Mouse (Mus musculus) embryonic facial prominence, embryonic 13.5 days (tissue): ENCODE results near the gene Hist1h4a. TPM values are rescaled to one million over a fixed set of nuclear protein-coding genes. Genes with fewer than 3 reads are reported as not detected.
A peak's percentile ranks its signal among the peaks of the same experiment; 100 is the strongest.
"Not testable (repeated sequence)": the region's sequence is repeated elsewhere in the genome, so short reads cannot be mapped to it uniquely, and the experiment has no call there.

ENCODE experiments used
- ATAC-seq: fragments of 200-750 bp; cut with Nextera tagmentation; 2 replicates; pipeline ENCODE4 v1.8.0; 2017; ENCODE audit warnings: low read depth; ENCODE audit not compliant: insufficient number of reproducible peaks, insufficient read depth, low FRiP score, low TSS enrichment
- H3K27ac ChIP-seq: fragments of 300-500 bp; sonication (generic); 2 replicates; pipeline ENCODE4 v1.5.1; 2015; ENCODE audit warnings: moderate library complexity, mild to moderate bottlenecking, inconsistent platforms
- H3K27me3 ChIP-seq: fragments of 300-500 bp; sonication (generic); 2 replicates; pipeline ENCODE4 v1.6.1; 2015; ENCODE audit warnings: mild to moderate bottlenecking, inconsistent platforms
- H3K36me3 ChIP-seq: fragments of 300-500 bp; sonication (generic); 2 replicates; pipeline ENCODE4 v1.6.1; 2015; ENCODE audit warnings: mild to moderate bottlenecking, inconsistent platforms
- H3K4me1 ChIP-seq: fragments of 300-500 bp; sonication (generic); 2 replicates; pipeline ENCODE4 v1.6.1; 2015; ENCODE audit warnings: inconsistent platforms
- H3K4me2 ChIP-seq: fragments of 300-500 bp; sonication (generic); 2 replicates; pipeline ENCODE4 v1.6.1; 2015; ENCODE audit warnings: moderate library complexity, mild to moderate bottlenecking, inconsistent platforms
- H3K4me3 ChIP-seq: fragments of 300-500 bp; sonication (generic); 2 replicates; pipeline ENCODE4 v1.5.1; 2015; ENCODE audit warnings: mild to moderate bottlenecking, inconsistent platforms
- H3K9ac ChIP-seq: fragments of 300-500 bp; sonication (generic); 2 replicates; pipeline ENCODE4 v1.6.1; 2015; ENCODE audit warnings: mild to moderate bottlenecking, inconsistent platforms
- H3K9me3 ChIP-seq: fragments of 300-500 bp; sonication (generic); 2 replicates; pipeline ENCODE4 v1.6.1; 2016; ENCODE audit warnings: inconsistent platforms
- WGBS: fragments of 180-500 bp; shearing (Covaris S2); methylation state at CpG from one replicate; pipeline ENCODE4 v1.1.7; 2015; ENCODE audit warnings: mixed read lengths; 5-methylcytosine and 5-hydroxymethylcytosine counted together
- polyA plus RNA-seq: library from polyadenylated mRNA; unstranded; fragments of >200 nt; fragmentation: Nextera tagmentation; extraction: Ambion mirVana; gene quantifications from 2 replicates; pipeline ENCODE4 v1.2.1, GENCODE M21; 2015

The Hist1h4a gene
- polyA plus RNA-seq, 1 experiment from 2014 or later = not detected

DNA sequence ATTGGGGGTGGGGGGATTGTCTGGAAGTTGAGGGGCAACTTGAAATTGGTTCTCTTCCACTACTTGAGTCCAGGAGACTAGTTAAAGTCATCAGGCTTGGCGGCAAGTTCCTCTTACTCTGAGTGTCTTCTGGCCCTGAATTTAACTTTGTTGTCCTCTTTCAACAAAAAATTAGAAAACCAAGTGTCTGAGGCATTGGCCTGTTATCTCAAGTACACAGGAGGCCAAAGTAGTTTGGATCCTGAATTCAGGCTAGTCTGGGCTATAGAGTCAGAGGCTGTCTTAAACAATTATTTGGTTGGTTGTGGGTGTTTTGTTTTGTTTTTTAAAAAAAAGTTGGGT lies 4.1 kb upstream of the Hist1h4a start:
- Histone ChIP-seq H3K4me2 (peak overlapping the region; percentile 92; the same call in 1 of the 2 replicates), H3K27ac (0 out of 2 replicates have a peak overlapping the region, but pooled peaks have one; percentile 5), H3K27me3 (no peaks in the 10 kb centered on the region), H3K4me1 (peaks cover 13% of the 10 kb centered on the region), H3K36me3 (no peaks in the 10 kb centered on the region), H3K4me3 (no peak overlapping the region), H3K9me3 (no peaks in the 10 kb centered on the region), H3K9ac (no peak overlapping the region)
- 70% methylated on average over 1 of the region's 1 CpGs for WGBS
- ATAC-seq = no peak

GRCm38 (mm10) chr13:23764324-23765171 lies 3.5 kb upstream of the Hist1h4a start:
- H3K27me3 ChIP-seq = no peaks in the 10 kb centered on the region
- no peak for ATAC-seq
- H3K4me2 ChIP-seq = peak overlapping the region; percentile 92
- WGBS = 31% methylated on average over 12 of the region's 12 CpGs
- peak overlapping the region; percentile 59 for H3K4me3 ChIP-seq
- no peaks in the 10 kb centered on the region for H3K9me3 ChIP-seq
- H3K9ac ChIP-seq = peak overlapping the region; percentile 84
- H3K4me1 ChIP-seq = peaks cover 17% of the 10 kb centered on the region
- peak overlapping the region; percentile 95 for H3K27ac ChIP-seq
- no peaks in the 10 kb centered on the region for H3K36me3 ChIP-seq

DNA sequence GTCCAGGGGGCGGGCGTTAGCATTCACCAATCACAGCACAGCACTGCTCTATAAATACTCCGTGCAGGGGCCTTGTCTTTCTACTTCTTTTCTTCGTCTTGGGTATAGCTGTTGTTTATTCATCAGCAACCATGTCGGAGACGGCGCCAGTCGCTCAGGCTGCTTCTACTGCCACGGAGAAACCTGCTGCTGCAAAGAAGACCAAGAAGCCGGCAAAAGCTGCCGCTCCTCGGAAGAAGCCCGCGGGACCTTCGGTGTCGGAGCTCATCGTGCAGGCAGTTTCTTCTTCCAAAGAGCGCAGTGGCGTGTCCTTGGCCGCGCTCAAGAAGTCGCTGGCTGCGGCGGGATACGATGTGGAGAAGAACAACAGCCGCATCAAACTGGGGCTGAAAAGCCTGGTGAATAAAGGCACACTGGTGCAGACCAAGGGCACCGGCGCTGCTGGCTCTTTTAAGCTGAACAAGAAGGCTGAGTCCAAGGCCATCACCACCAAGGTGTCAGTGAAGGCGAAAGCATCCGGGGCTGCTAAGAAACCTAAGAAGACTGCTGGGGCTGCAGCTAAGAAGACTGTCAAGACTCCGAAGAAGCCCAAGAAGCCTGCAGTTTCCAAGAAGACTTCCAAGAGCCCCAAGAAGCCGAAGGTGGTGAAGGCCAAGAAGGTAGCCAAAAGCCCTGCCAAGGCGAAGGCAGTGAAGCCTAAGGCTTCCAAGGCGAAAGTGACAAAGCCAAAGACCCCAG lies 2.7 kb upstream of the Hist1h4a start, which contains the start of gene Hist1h1a:
Gene Hist1h1a, plus strand, starts transcription at position 81 of the 738 bp plus-strand sequence.
- H3K4me3 ChIP-seq = peak within 1 kb of the TSS; percentile 59
- H3K9ac ChIP-seq = peak within 1 kb of the TSS; percentile 84
- no peaks in the 10 kb centered on the region for H3K27me3 ChIP-seq
- H3K4me2 ChIP-seq = peak within 1 kb of the TSS; percentile 92
- H3K36me3 ChIP-seq = no peaks in the 10 kb centered on the region
- ATAC-seq = peak; percentile 80
- H3K4me1 ChIP-seq = peaks cover 17% of the 10 kb centered on the region
- H3K9me3 ChIP-seq = no peaks in the 10 kb centered on the region
- peak within 1 kb of the TSS; percentile 95 for H3K27ac ChIP-seq
- 3% methylated on average over 34 of the region's 34 CpGs for WGBS

DNA sequence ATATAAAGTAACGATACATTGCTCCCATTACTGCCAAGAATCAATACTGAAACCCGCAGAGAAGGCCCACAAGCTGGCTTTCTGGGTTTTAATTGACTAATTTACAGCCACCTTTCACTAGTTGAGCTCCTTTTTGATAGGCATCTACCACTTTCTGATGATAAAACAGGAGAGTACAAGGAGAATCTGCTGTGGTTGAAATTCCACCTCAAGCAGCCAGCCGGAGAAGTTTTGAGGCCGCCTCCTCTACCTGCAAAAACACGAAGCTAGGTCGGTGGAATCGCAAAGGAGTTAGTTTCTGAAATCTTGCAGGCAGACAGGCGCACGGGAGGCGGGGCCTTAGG lies 2.2 kb upstream of the Hist1h4a start:
- ATAC-seq = no peak
- Histone ChIP-seq H3K9ac (peak overlapping the region; percentile 61), H3K4me2 (peak overlapping the region; percentile 92), H3K36me3 (no peaks in the 10 kb centered on the region), H3K4me1 (peaks cover 17% of the 10 kb centered on the region), H3K27me3 (no peaks in the 10 kb centered on the region), H3K9me3 (no peaks in the 10 kb centered on the region), H3K27ac (peak overlapping the region; percentile 95), H3K4me3 (peak overlapping the region; percentile 59)
- 1% methylated on average over 10 of the region's 10 CpGs for WGBS

DNA sequence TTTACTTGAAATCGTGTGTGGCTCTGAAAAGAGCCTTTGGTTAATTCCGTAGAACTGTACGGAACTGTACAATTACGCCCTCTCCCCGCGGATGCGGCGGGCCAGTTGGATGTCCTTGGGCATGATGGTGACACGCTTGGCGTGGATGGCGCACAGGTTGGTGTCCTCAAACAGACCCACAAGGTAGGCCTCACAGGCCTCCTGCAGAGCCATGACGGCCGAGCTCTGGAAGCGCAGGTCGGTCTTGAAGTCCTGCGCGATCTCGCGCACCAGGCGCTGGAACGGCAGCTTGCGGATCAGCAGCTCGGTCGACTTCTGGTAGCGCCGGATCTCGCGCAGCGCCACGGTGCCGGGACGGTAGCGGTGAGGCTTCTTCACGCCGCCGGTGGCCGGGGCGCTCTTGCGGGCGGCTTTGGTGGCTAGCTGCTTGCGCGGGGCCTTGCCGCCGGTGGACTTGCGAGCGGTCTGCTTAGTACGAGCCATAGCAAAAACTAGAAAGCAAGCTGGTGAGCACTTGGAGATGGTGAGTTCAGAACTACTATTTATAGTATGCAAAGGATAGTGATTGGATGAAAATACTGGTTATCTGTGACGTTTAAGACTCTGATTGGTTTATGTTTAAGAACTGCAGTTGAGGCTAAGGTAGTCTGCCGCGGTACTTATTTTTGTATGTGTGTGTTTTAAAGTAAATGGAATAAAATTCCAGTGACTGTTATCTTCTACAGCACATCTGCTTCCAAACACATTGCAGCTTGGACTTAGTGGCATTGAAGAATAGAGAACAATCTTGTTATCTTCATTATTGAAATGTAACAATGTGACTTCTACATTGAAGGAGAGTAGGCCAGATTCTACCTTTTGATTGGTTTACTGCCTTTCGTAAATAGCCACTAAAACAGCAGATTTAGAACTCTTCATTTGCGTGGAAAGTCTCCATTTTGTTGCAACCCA lies 1.1 kb upstream of the Hist1h4a start, which contains the start of gene Hist1h3a:
Gene Hist1h3a, minus strand, starts transcription at position 516 of the 951 bp plus-strand sequence.
- peak within 1 kb of the TSS; percentile 95 for H3K27ac ChIP-seq
- H3K9ac ChIP-seq = peak within 1 kb of the TSS; percentile 71
- not testable (repeated sequence) for H3K27me3 ChIP-seq, H3K36me3 ChIP-seq, H3K9me3 ChIP-seq
- peak within 1 kb of the TSS; percentile 92 for H3K4me2 ChIP-seq
- H3K4me1 ChIP-seq = peaks cover 21% of the 10 kb centered on the region
- ATAC-seq = peak; percentile 44
- H3K4me3 ChIP-seq = peak within 1 kb of the TSS; percentile 59
- WGBS = under 1% methylated on average over 32 of the region's 52 CpGs

DNA sequence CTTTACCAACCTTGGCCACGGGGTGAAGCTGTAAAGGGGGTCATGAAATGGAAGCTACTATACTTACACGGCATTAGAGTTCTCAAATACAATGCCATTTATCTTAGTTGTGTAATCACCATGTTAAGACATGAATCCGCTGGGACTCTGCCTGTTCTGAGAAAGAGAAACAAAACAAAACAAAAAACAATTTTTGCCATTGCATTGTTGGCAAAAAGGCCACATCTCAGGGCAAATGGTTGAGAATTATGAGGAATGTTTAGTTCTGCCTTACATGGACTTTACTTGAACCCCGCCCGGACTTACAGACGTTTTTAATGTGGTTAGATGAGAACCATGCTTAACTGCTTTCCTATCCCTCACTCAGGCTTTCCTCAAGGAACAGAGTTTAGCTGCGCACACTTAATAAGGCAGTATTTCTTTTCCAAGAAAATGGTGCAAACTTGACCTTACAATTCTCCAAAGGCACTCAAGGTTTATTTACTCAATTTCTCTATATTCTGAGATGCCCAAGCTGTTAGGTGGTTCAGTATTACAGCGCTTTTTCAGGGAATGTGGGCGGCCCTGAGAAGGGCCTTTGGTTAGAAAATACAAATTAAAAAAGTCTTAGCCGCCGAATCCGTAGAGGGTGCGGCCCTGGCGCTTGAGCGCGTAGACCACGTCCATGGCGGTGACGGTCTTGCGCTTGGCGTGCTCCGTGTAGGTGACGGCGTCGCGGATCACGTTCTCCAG lies 624 bp downstream of the Hist1h4a start:
- Histone ChIP-seq H3K4me1 (peaks cover 21% of the 10 kb centered on the region), H3K4me3 (peak overlapping the region; percentile 59), H3K9ac (peak overlapping the region; percentile 72), H3K27ac (peak overlapping the region; percentile 95), H3K4me2 (peak overlapping the region; percentile 92), H3K27me3 (no peaks in the 10 kb centered on the region), H3K9me3 (no peaks in the 10 kb centered on the region), H3K36me3 (no peaks in the 10 kb centered on the region)
- ATAC-seq = no peak
- WGBS = under 1% methylated on average over 24 of the region's 27 CpGs

DNA sequence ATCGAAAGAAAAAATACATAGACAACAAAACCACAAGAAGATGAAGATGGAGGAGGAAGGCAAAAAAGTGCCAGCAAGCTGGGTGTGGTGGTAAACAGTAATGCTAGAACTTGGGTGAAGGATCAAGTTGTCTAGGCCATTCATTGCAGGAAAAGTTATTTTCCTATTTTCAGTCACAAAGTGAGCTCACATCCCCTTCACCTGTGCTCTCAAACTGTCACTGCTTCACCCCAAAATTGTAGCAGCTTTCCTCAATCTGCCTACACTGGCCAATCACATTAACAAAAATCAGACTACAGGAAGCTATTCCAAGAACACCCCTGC lies 1.2 kb downstream of the Hist1h4a start:
- Histone ChIP-seq H3K9ac (peak overlapping the region; percentile 72), H3K4me1 (peaks cover 21% of the 10 kb centered on the region), H3K27ac (peak overlapping the region; percentile 95), H3K4me2 (peak overlapping the region; percentile 92), H3K9me3 (no peaks in the 10 kb centered on the region), H3K27me3 (no peaks in the 10 kb centered on the region), H3K4me3 (peak overlapping the region; percentile 59), H3K36me3 (no peaks in the 10 kb centered on the region)
- no peak for ATAC-seq
- 71% methylated on average over 1 of the region's 1 CpGs for WGBS

DNA sequence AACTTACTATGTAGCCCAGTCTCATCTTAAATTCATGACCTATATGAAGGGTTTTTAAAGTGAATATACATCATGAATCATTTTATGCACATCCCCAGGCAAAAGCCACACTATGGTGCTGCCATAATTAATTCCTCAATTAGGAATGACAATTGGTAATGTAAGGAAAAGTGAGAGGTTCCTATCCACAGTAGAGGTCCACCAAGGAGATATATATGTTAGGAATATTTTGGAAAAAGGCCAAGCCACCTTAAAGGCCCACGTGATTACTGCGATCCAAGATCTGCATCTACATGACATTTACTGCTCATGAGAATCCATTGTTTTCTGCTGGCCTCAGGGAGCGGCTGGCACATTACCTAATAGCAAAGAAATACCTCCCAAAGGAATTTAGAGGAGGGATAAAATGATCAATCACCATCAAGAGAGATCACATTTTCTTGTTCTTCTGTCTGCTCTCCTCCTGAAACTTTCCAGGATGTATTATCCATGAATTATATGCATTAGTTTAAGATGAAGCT lies 1.7 kb downstream of the Hist1h4a start:
- 79% methylated on average over 3 of the region's 3 CpGs for WGBS
- no peaks in the 10 kb centered on the region for H3K9me3 ChIP-seq
- H3K9ac ChIP-seq = no peak overlapping the region
- no peak overlapping the region for H3K27ac ChIP-seq
- peaks cover 18% of the 10 kb centered on the region for H3K4me1 ChIP-seq
- H3K27me3 ChIP-seq = no peaks in the 10 kb centered on the region
- ATAC-seq = no peak
- H3K4me3 ChIP-seq = no peak overlapping the region
- H3K36me3 ChIP-seq = no peaks in the 10 kb centered on the region
- H3K4me2 ChIP-seq = 0 out of 2 replicates have a peak overlapping the region, but pooled peaks have one; percentile 92

GRCm38 (mm10) chr13:23757921-23758320 lies 3.1 kb downstream of the Hist1h4a start:
- Histone ChIP-seq H3K9me3 (no peaks in the 10 kb centered on the region), H3K4me2 (peak overlapping the region; percentile 80), H3K27ac (peak overlapping the region; percentile 94), H3K36me3 (no peaks in the 10 kb centered on the region), H3K27me3 (no peaks in the 10 kb centered on the region), H3K4me1 (peaks cover 14% of the 10 kb centered on the region), H3K9ac (no peak overlapping the region), H3K4me3 (no peak overlapping the region)
- WGBS = 54% methylated on average over 3 of the region's 3 CpGs
- no peak for ATAC-seq

DNA sequence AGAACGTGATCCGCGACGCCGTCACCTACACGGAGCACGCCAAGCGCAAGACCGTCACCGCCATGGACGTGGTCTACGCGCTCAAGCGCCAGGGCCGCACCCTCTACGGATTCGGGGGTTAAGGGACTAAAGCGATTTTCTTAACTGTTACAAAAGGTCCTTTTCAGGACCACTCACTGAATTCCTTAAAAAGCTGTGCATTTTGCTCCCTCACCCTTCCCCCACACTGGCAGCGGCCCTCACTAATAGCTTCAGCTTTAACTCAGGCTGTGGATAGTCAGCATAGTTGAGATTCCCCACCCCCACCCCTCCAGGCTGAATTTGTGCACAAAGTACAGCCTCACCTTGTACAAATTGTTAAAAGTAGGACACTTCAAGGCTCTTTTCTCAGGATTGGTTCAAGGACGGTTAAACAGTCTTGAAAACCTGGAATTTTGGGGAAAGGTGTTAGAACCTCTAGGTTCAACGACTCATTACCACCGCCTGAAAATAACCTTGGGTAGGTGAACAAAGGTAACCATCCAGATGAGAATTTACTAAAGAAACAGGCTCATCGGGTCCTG lies 3.7 kb downstream of the Hist1h4a start:
- peak overlapping the region; percentile 94 for H3K27ac ChIP-seq
- H3K4me2 ChIP-seq = peak overlapping the region; percentile 80
- no peaks in the 10 kb centered on the region for H3K9me3 ChIP-seq
- WGBS = under 1% methylated on average over 16 of the region's 23 CpGs
- H3K4me3 ChIP-seq = peak overlapping the region; percentile 46
- no peaks in the 10 kb centered on the region for H3K36me3 ChIP-seq
- H3K27me3 ChIP-seq = no peaks in the 10 kb centered on the region
- H3K9ac ChIP-seq = peak overlapping the region; percentile 77
- ATAC-seq = no peak; the same call in 1 of the 2 replicates
- peaks cover 17% of the 10 kb centered on the region for H3K4me1 ChIP-seq
